Mouse (Mus musculus) midbrain, embryonic 16.5 days (tissue): ENCODE results near the gene Rbms2. TPM values are rescaled to one million over a fixed set of nuclear protein-coding genes. Genes with fewer than 3 reads are reported as not detected.

Experiments used
- ATAC-seq: fragments of 200-750 bp; cut with Nextera tagmentation; 2 replicates; pipeline ENCODE4 v1.8.0; 2017; ENCODE audit warnings: moderate TSS enrichment
- H3K27ac ChIP-seq: fragments of 300-500 bp; sonication (generic); 2 replicates; pipeline ENCODE4 v1.5.1; 2014; ENCODE audit warnings: mild to moderate bottlenecking, low read length, mixed read lengths
- H3K27me3 ChIP-seq: fragments of 300-500 bp; sonication (generic); 2 replicates; pipeline ENCODE4 v1.6.1; 2014; ENCODE audit warnings: low read depth, low read length, mixed read lengths; ENCODE audit not compliant: control insufficient read depth, insufficient read depth
- H3K36me3 ChIP-seq: fragments of 300-500 bp; sonication (generic); 2 replicates; pipeline ENCODE4 v1.6.1; 2014; ENCODE audit warnings: mild to moderate bottlenecking, low read length, moderate library complexity, mixed read lengths; ENCODE audit not compliant: control insufficient read depth, insufficient read depth
- H3K4me1 ChIP-seq: fragments of 300-500 bp; sonication (generic); 2 replicates; pipeline ENCODE4 v1.6.1; 2014; ENCODE audit warnings: mild to moderate bottlenecking, low read length, mixed read lengths; ENCODE audit not compliant: control insufficient read depth, insufficient read depth
- H3K4me2 ChIP-seq: fragments of 300-500 bp; sonication (generic); 2 replicates; pipeline ENCODE4 v1.6.1; 2014; ENCODE audit warnings: mild to moderate bottlenecking, low read length, mixed read lengths
- H3K4me3 ChIP-seq: fragments of 300-500 bp; sonication (generic); 2 replicates; pipeline ENCODE4 v1.5.1; 2014; ENCODE audit warnings: low read depth, mild to moderate bottlenecking, low read length, moderate library complexity, mixed read lengths
- H3K9ac ChIP-seq: fragments of 300-500 bp; sonication (generic); 2 replicates; pipeline ENCODE4 v1.6.1; 2014; ENCODE audit warnings: low read depth, low read length, mixed read lengths
- H3K9me3 ChIP-seq: fragments of 300-500 bp; sonication (generic); replicated peaks from 2 replicates; pipeline ENCODE4 v1.6.1; 2014; ENCODE audit warnings: mild to moderate bottlenecking, low read length, mixed read lengths; ENCODE audit not compliant: control insufficient read depth, poor library complexity, severe bottlenecking
- WGBS: fragments of 180-500 bp; shearing (Covaris S2); extraction: QIAGEN DNeasy Blood & Tissue Kit; methylation state at CpG from one replicate; pipeline ENCODE4 v1.1.7; 2014; 5-methylcytosine and 5-hydroxymethylcytosine counted together
- polyA plus RNA-seq: library from polyadenylated mRNA; unstranded; fragments of >200 nt; fragmentation: Nextera tagmentation; extraction: Ambion mirVana; gene quantifications from 2 replicates; pipeline ENCODE4 v1.2.1, GENCODE M21; 2015

Gene Rbms2
- polyA plus RNA-seq, 1 experiment from 2014 or later, result 7.8 TPM

DNA sequence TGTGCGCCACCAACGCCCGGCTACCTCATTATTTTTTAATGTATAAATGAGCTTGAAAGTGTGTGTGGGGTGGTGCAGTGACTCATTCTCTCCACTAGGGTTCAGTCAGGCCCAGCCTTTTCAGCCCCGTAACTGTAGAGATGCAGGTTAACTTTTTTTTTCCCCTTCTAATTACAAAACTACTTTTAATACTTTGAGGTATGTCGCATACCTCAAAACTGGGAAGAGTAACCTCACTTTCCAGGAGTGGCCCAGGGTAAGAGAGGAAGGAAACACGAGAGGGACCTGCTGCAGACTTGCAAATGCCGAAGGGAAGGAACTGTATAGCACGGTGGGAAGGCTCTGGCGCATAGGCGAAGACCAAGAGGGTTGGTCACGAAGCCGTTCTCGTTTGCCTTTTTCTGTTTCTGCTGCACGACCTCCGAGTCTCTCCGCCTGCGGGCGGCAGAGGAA lies 32.8 kb upstream of the Rbms2 start:
- 2% methylated on average over 18 of the region's 18 CpGs for WGBS
- ATAC-seq, result no peak
- Histone ChIP-seq H3K27ac (no peak overlapping the region), H3K36me3 (no peaks in the 10 kb centered on the region), H3K4me2 (peak overlapping the region; percentile 49), H3K9me3 (no peaks in the 10 kb centered on the region), H3K9ac (0 out of 2 replicates have a peak overlapping the region, but pooled peaks have one; percentile 35), H3K27me3 (peaks cover 2% of the 10 kb centered on the region; the same call in 1 of the 2 replicates), H3K4me1 (peaks cover 15% of the 10 kb centered on the region), H3K4me3 (peak overlapping the region; percentile 18)

DNA sequence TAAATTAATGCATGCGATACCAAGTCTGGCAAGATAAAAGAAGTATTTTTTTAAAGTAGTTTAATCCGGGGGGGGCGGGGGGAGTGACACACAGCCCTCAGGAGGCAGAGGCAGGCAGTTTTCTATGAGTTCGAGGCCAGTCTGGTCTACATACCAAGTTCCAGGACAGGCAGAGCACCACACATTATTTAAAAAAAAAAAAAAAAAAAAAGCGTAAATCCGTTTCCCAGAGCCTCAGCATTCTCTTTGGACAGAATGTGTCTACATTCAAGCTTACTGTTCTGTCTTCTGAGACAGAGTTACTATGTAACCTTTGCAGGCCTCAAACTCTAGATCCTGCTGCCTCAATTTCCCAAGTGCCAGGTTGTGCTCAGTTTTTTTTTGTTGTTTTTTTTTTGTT lies 32.1 kb upstream of the Rbms2 start:
- Histone ChIP-seq H3K4me2 (peak overlapping the region; percentile 97), H3K27ac (peak overlapping the region; percentile 61), H3K9ac (peak overlapping the region; percentile 60), H3K27me3 (peaks cover 2% of the 10 kb centered on the region; the same call in 1 of the 2 replicates), H3K36me3 (no peaks in the 10 kb centered on the region), H3K4me3 (peak overlapping the region; percentile 53), H3K9me3 (no peaks in the 10 kb centered on the region), H3K4me1 (peaks cover 15% of the 10 kb centered on the region)
- 0 out of 2 replicates have a peak, but pooled peaks have one; percentile 7 for ATAC-seq
- 49% methylated on average over 6 of the region's 6 CpGs for WGBS

DNA sequence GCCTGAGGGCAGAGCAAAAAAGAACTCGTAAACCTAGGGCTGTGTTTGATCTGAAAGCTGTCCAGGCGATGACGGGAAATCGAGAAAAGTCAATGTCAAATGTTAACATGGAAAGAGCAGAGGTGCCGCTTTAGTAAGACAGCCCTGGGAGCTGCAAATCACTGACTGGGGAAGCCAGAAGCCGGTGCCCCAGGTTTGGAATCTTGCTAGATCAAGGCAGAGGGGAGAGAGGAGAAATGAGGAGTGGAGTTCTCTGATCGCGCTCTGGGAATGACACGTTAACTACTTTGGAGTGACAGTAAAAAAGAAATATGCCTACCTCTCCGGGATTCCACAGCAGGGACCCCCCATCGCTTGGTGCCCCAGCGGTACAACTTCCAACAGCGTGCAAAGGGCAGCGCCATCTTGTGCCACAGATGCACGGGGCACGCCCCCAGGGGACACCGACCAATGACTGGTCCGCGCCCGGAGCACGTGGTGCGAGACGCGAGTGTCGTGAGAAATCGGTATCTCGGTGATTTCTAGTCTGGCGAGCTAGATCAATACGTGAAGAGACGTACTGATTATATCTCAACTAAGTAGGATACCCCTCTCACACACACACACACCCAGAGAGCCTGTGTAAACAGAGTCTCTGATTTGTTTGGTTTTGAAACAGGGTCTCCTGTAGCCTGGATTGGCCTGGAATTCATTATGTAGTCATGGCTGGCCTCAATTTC lies 31.5 kb upstream of the Rbms2 start, which contains the start of gene Spryd4:
Spryd4 (minus strand) TSS at position 418 of the 719 bp plus-strand sequence.
- under 1% methylated on average over 30 of the region's 30 CpGs for WGBS
- Histone ChIP-seq H3K9me3 (no peaks in the 10 kb centered on the region), H3K9ac (peak within 1 kb of the TSS; percentile 60), H3K27ac (peak within 1 kb of the TSS; percentile 61), H3K4me3 (peak within 1 kb of the TSS; percentile 53), H3K4me2 (peak within 1 kb of the TSS; percentile 97), H3K36me3 (no peaks in the 10 kb centered on the region), H3K4me1 (peaks cover 15% of the 10 kb centered on the region), H3K27me3 (peaks cover 2% of the 10 kb centered on the region; the same call in 1 of the 2 replicates)
- ATAC-seq, result peak; percentile 95

DNA sequence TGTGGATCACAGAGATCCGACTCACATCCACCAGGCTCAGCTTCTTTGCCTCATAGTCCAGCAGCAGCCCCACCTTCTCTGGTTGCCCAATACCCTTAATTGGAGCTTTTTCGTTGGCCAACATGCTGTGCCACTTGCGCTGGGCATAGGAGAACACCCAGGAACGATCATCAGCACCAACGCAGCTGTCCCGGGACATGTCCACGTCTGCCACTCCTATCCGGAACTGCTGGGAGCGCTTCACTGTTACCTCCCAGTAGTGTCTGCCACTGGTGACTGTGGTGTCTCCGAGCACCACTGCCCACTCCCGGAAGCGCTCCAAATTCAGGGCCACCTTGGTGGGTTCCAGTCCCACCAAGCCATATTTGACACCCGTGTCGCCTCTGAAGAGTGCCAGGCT lies 30.9 kb upstream of the Rbms2 start:
- ATAC-seq, result peak; percentile 29; the same call in 1 of the 2 replicates
- Histone ChIP-seq H3K4me3 (peak overlapping the region; percentile 53), H3K4me2 (peak overlapping the region; percentile 97), H3K36me3 (no peaks in the 10 kb centered on the region), H3K9me3 (no peaks in the 10 kb centered on the region), H3K27ac (no peak overlapping the region), H3K4me1 (peaks cover 15% of the 10 kb centered on the region), H3K27me3 (peaks cover 2% of the 10 kb centered on the region; the same call in 1 of the 2 replicates), H3K9ac (peak overlapping the region; percentile 60)
- WGBS, result 23% methylated on average over 14 of the region's 14 CpGs

DNA sequence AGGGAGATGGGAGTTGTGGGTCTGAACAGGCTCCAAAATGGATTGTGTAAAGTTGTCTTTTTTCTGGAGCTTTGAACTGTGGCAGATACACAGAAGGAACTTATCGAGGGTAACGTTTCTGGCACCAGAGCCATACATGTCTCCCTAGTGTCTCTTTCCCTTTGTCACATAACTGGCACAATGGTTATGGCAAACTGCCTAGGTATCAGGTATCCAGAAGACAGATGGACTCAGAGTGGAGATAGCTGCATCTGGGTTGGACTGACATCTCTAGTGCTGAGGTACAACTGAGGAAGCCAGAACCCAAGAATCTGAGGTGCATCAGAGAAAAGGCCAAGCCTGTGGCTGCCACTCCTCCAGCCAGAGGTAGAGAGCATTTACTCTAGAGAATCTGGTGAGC lies 30.0 kb upstream of the Rbms2 start:
- Histone ChIP-seq H3K9ac (no peak overlapping the region), H3K4me3 (no peak overlapping the region), H3K4me1 (peaks cover 15% of the 10 kb centered on the region), H3K9me3 (no peaks in the 10 kb centered on the region), H3K36me3 (no peaks in the 10 kb centered on the region), H3K4me2 (no peak overlapping the region), H3K27me3 (peaks cover 2% of the 10 kb centered on the region; the same call in 1 of the 2 replicates), H3K27ac (no peak overlapping the region)
- no peak for ATAC-seq
- WGBS, result 92% methylated on average over 2 of the region's 2 CpGs

DNA sequence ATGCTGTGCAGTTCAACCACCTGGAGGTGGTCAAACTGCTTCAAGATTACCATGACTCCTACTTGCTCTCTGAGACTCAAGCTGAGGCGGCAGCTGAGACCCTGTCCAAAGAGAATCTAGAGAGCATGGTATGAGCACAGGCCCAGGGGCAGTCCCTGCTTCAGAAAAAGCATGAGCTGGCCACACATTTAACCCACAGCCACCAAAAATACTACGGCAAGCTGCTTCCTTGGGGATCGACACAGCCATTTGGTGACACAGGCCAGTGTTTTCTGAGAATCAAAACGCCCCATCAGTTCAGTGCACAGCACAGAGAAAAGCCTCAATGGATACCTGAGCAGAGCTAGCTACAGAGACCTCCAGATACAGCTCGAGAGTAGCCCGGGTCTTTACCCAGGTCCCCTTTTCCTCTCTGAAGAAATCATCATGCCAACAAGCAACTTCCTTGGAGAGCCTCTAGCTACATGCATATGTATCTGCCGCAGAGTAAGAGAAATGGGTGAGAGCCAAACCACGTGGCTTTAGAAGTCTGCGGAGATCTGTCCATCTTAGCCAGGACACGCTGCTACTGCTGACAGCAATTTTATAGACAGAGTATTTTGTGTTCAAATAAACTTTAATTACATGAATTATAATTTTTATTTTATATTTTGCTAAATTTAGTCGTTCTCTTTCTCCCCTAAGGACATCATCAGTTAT lies 29.4 kb upstream of the Rbms2 start:
- Histone ChIP-seq H3K4me2 (no peak overlapping the region), H3K4me3 (no peak overlapping the region), H3K36me3 (no peaks in the 10 kb centered on the region), H3K27ac (no peak overlapping the region), H3K4me1 (peaks cover 15% of the 10 kb centered on the region), H3K9me3 (no peaks in the 10 kb centered on the region), H3K27me3 (peaks cover 2% of the 10 kb centered on the region; the same call in 1 of the 2 replicates), H3K9ac (no peak overlapping the region)
- WGBS, result 92% methylated on average over 11 of the region's 11 CpGs
- ATAC-seq, result no peak

DNA sequence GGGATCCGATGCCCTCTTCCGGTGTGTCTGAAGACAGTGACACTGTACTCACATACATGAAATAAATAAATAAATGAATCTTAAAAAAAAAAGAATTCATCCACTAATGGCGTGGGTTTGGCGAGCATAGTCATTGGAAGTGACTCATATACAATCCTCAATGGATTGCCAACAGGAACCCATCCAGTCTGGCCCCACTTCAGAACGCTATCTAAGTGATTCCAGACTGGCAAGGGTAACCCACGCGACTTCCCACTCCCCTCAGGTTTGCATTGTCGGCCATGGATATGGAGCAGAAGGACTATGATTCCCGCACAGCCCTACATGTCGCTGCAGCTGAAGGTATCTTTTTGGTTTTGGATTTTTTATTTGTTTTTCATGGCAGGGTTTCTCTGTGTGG lies 28.2 kb upstream of the Rbms2 start:
- Histone ChIP-seq H3K4me3 (no peak overlapping the region), H3K9me3 (no peaks in the 10 kb centered on the region), H3K27ac (no peak overlapping the region), H3K36me3 (no peaks in the 10 kb centered on the region), H3K4me2 (no peak overlapping the region), H3K4me1 (peaks cover 15% of the 10 kb centered on the region), H3K27me3 (no peaks in the 10 kb centered on the region), H3K9ac (no peak overlapping the region)
- ATAC-seq, result no peak
- WGBS, result 95% methylated on average over 10 of the region's 10 CpGs

DNA sequence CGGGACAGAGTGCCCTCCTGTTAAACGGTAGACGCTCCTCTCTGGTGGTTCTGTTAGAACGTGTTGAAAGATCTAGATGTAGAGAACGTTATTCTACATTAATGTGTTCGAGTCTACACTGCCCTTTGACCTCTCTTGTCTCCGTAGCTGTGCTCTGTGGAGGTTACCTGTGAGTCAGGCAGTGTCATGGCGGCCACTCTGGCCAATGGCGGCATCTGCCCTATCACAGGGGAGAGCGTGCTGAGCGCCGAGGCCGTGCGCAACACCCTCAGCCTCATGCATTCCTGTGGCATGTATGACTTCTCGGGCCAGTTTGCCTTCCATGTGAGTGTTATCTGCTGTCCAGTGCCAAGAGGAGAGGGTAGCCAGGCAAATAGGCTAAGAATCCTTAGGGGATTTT lies 24.8 kb upstream of the Rbms2 start:
- WGBS, result 91% methylated on average over 15 of the region's 15 CpGs
- Histone ChIP-seq H3K4me2 (no peak overlapping the region), H3K27me3 (no peaks in the 10 kb centered on the region), H3K27ac (no peak overlapping the region), H3K9me3 (no peaks in the 10 kb centered on the region), H3K4me3 (no peak overlapping the region), H3K9ac (no peak overlapping the region), H3K36me3 (no peaks in the 10 kb centered on the region), H3K4me1 (no peaks in the 10 kb centered on the region)
- ATAC-seq, result no peak

DNA sequence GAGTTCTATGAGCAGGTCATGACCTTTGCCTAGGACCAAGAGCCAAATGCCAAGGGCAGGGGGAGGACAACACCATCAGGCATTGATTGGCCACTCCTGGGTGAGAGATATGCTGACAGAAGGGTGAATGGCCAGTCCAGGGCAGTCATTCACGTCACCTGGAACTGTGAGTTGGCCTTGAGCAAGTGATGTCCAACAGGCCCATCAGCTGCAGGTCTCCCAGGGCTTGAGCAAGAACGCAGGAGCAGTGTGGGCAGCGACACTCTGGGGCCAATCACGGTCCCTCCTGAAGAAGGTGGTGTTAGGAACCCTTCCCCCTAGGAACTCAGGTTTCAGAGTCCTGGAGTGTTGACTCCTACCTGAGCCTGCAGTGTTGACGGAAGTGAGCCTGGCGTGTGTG lies 21.8 kb upstream of the Rbms2 start:
- Histone ChIP-seq H3K9me3 (no peaks in the 10 kb centered on the region), H3K4me3 (no peak overlapping the region), H3K4me1 (no peaks in the 10 kb centered on the region), H3K27ac (no peak overlapping the region), H3K27me3 (peaks cover 3% of the 10 kb centered on the region; the same call in 1 of the 2 replicates), H3K9ac (no peak overlapping the region), H3K36me3 (no peaks in the 10 kb centered on the region), H3K4me2 (no peak overlapping the region)
- ATAC-seq, result no peak
- WGBS, result 75% methylated on average over 4 of the region's 6 CpGs
